In genomic region chr7:66109855-66110635, GRCm38 (mm10) we compare ENCODE assay signal across 7 mouse cellular contexts. TPM values are rescaled to one million over a fixed set of nuclear protein-coding genes. Genes with fewer than 3 reads are reported as not detected.
A peak's percentile ranks its signal among the peaks of the same experiment; 100 is the strongest.
DNase-seq lines count a peak whose midpoint lies in the region; ATAC-seq lines count a peak whose summit lies in the region.

No protein-coding gene starts in this region.

- H3K36me3 ChIP-seq in heart, embryonic 12.5 days: peaks cover 8% of the 10 kb centered on the region; the same call in 1 of the 2 replicates
- no peaks in the 10 kb centered on the region for H3K36me3 ChIP-seq in midbrain, embryonic 14.5 days (ENCODE audit: control insufficient read depth, insufficient read depth, low read length)

- ATAC-seq in heart, embryonic 12.5 days (ENCODE audit: insufficient number of reproducible peaks, low FRiP score): peak; percentile 27
- peak; percentile 72 for ATAC-seq in midbrain, embryonic 14.5 days (ENCODE audit: low FRiP score, low TSS enrichment)

- peak overlapping the region; percentile 89 for H3K4me2 ChIP-seq in heart, embryonic 12.5 days
- peak overlapping the region; percentile 98 for H3K4me2 ChIP-seq in midbrain, embryonic 14.5 days (ENCODE audit: low read length)

- H3K9me3 ChIP-seq in heart, embryonic 12.5 days (replicated peaks): no peaks in the 10 kb centered on the region
- no peaks in the 10 kb centered on the region for H3K9me3 ChIP-seq in midbrain, embryonic 14.5 days (ENCODE audit: control insufficient read depth, low read length)

- WGBS in heart, embryonic 12.5 days: 5% methylated on average over 74 of the region's 77 CpGs
- WGBS in midbrain, embryonic 14.5 days: under 1% methylated on average over 72 of the region's 77 CpGs

- intact Hi-C loops in left cerebral cortex, postnatal 4 days (cut with DNase I): loop anchor here (2.0 to 5.0 kb wide), 2 partner anchors 191 to 277 kb away; partner anchors contain the start of gene Lrrk1

- peak overlapping the region; percentile 96 for H3K9ac ChIP-seq in heart, embryonic 12.5 days
- peak overlapping the region; percentile 94 for H3K9ac ChIP-seq in midbrain, embryonic 14.5 days (replicated peaks; ENCODE audit: low read length)

- peaks cover 31% of the 10 kb centered on the region for H3K4me1 ChIP-seq in heart, embryonic 12.5 days (replicated peaks)
- peaks cover 19% of the 10 kb centered on the region; the same call in 1 of the 2 replicates for H3K4me1 ChIP-seq in midbrain, embryonic 14.5 days (ENCODE audit: control insufficient read depth, insufficient read depth, low read length)

- peak overlapping the region; percentile 88 for H3K27ac ChIP-seq in heart, embryonic 12.5 days (ENCODE audit: poor library complexity, severe bottlenecking)
- H3K27ac ChIP-seq in midbrain, embryonic 14.5 days (replicated peaks; ENCODE audit: low read depth, low read length): peak overlapping the region; percentile 96

- H3K27me3 ChIP-seq in heart, embryonic 12.5 days (replicated peaks): no peaks in the 10 kb centered on the region
- peaks cover 6% of the 10 kb centered on the region; the same call in 1 of the 2 replicates for H3K27me3 ChIP-seq in midbrain, embryonic 14.5 days (ENCODE audit: control insufficient read depth, insufficient read depth, low read length)

- peak overlapping the region; percentile 85 for H3K4me3 ChIP-seq in heart, embryonic 12.5 days
- peak overlapping the region; percentile 85 for H3K4me3 ChIP-seq in midbrain, embryonic 14.5 days (replicated peaks; ENCODE audit: low read depth, low read length)

- DNase-seq in CD8-positive naive resting alpha-beta T cell, adult 2 months (ENCODE audit: low read depth in 2 of 2, low spot score in 2 of 2): peak; percentile 39 to 44
- peak; percentile 55 for DNase-seq in Muller cell, postnatal 12 days (ENCODE audit: inconsistent ontology term)
- DNase-seq in cerebellum, postnatal 36 days: peak; percentile 44 to 49
- DNase-seq in left cerebral cortex, postnatal 4 days: peak; percentile 43
- peak; percentile 76 for DNase-seq in midbrain, embryonic 14.5 days
- DNase-seq in spleen, postnatal 4 days (ENCODE audit: low spot score in 2 of 2): peak; percentile 57 to 83

RNA-seq across cellular contexts. Expression of gene Chsy1, which starts 0.7 kb away (rescaled TPM):
- polyA plus RNA-seq in heart, embryonic 12.5 days (2016; fragmentation: Nextera tagmentation; extraction: Ambion mirVana): 13.3 and 15.5 TPM in 2 replicates
- 10 to 100 TPM; 32.3 to 35.3 TPM for total RNA-seq in left cerebral cortex, postnatal 4 days (2021)
- polyA plus RNA-seq in midbrain, embryonic 14.5 days (2014; fragmentation: Nextera tagmentation; extraction: Ambion mirVana): 14.0 and 16.0 TPM in 2 replicates

RNA-seq across cellular contexts. Expression of gene Selenos, which starts 30.6 kb away (rescaled TPM):
- 70.2 and 70.7 TPM in 2 replicates for polyA plus RNA-seq in heart, embryonic 12.5 days (2016; fragmentation: Nextera tagmentation; extraction: Ambion mirVana)
- total RNA-seq in left cerebral cortex, postnatal 4 days (2021): 10 to 100 TPM; 41.2 to 41.9 TPM
- polyA plus RNA-seq in midbrain, embryonic 14.5 days (2014; fragmentation: Nextera tagmentation; extraction: Ambion mirVana): 78.3 and 79.9 TPM in 2 replicates

RNA-seq across cellular contexts. Expression of gene Snrpa1, which starts 51.2 kb away (rescaled TPM):
- 113 and 114 TPM in 2 replicates for polyA plus RNA-seq in heart, embryonic 12.5 days (2016; fragmentation: Nextera tagmentation; extraction: Ambion mirVana)
- total RNA-seq in left cerebral cortex, postnatal 4 days (2021): 10 to 100 TPM; 52.3 to 58.9 TPM
- 144 and 154 TPM in 2 replicates for polyA plus RNA-seq in midbrain, embryonic 14.5 days (2014; fragmentation: Nextera tagmentation; extraction: Ambion mirVana)

Comparison
In these comparisons a context has a peak if more than half of its experiments do, and no peak if none do; other contexts are left out.
1. Peak in every context shown above with its lines: DNase-seq, ATAC-seq, H3K4me3 ChIP-seq and H3K27ac ChIP-seq.